Mouse (Mus musculus): ENCODE results near the gene 1110025L11Rik. TPM values are rescaled to one million over a fixed set of nuclear protein-coding genes. Genes with fewer than 3 reads are reported as not detected.
"Not testable (repeated sequence)": the region's sequence is repeated elsewhere in the genome, so short reads cannot be mapped to it uniquely, and the experiment has no call there.

The 1110025L11Rik gene
- polyA plus RNA-seq (2016; fragmentation: Nextera tagmentation; extraction: Ambion mirVana): not detected in 2 replicates

DNA sequence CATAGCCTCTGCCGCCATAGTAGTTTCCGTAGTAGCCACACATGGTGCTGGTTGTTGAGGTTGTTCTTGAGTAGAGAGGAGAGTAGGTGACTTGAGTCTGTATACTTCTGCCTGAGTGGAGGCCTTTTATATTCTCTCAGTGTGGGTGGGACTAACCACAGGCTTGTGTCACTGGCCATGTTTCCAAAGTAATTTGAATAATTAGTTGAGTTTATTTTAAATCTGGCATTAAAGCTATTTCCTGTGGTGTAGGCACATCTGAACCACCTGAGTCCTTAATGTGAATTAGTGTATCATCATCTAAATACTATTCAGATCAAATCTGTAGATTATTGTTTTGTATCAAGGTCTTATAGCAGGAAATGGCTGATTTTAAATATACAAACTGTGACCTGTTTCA lies at the start of gene 1110025L11Rik:
Gene 1110025L11Rik, minus strand, starts transcription at position 101 of the 400 bp plus-strand sequence.
- H3K4me1 ChIP-seq; H3K27me3 ChIP-seq (ENCODE audit: insufficient read depth, poor library complexity, severe bottlenecking); DNase-seq (ENCODE audit: low spot score); H3K36me3 ChIP-seq; H3K4me3 ChIP-seq; H3K27ac ChIP-seq; H3K9me3 ChIP-seq: not testable (repeated sequence)
- WGBS: no CpG with 5 or more reads among the region's 2 CpGs

DNA sequence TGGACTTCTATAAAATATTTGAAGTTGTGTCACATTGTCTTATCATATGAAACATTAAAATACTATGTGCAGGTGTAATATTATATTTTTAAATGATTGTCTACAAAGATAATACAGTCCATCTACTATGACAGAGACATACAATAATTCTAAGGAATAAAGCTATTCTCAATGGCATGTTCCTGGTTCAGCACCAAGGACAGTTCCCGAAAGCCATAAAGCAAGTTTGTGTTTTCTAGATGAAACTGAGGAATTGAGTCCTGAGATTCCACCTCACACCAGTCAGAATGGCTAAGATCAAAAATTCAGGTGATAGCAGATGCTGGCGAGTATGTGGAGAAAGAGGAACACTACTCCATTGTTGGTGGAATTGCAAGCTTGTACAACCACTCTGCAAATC lies 7.2 kb upstream of the 1110025L11Rik start:
- H3K4me3 ChIP-seq; H3K4me1 ChIP-seq; H3K27me3 ChIP-seq (ENCODE audit: insufficient read depth, poor library complexity, severe bottlenecking); H3K27ac ChIP-seq; H3K9me3 ChIP-seq; DNase-seq (ENCODE audit: low spot score); H3K36me3 ChIP-seq: not testable (repeated sequence)
- 59% methylated on average over 2 of the region's 2 CpGs for WGBS

DNA sequence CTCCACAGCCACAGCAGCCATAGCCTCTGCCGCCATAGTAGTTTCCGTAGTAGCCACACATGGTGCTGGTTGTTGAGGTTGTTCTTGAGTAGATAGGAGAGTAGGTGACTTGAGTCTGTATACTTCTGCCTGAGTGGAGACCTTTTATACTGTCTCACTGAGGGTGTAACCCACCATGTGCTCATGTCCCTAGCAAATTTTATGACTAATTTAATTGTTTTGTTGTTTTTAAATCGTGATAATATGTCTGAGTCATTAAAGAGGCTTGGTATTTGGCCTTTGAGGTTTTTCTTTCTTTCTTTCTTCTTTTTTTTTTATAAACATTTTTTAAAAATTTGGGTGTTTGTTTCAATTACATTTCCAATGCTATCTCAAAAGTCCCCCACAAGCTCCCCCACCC lies 16.0 kb downstream of the 1110025L11Rik start, which contains the start of gene Krtap6-5:
Gene Krtap6-5, minus strand, starts transcription at position 101 of the 400 bp plus-strand sequence.
- no peak for DNase-seq (ENCODE audit: low spot score)
- Histone ChIP-seq H3K9me3 (no peaks in the 10 kb centered on the region), H3K4me1 (no peaks in the 10 kb centered on the region), H3K4me3 (no peak within 1 kb of the TSS), H3K36me3 (no peaks in the 10 kb centered on the region), H3K27me3 (ENCODE audit: insufficient read depth, poor library complexity, severe bottlenecking) (no peaks in the 10 kb centered on the region), H3K27ac (no peak within 1 kb of the TSS)
- 80% methylated on average over 3 of the region's 3 CpGs for WGBS

GRCm38 (mm10) chr16:89041372-89041771 lies 22.4 kb downstream of the 1110025L11Rik start, which contains the start of gene Gm10228:
Gene Gm10228, minus strand, starts transcription at chr16:89041472.
- not testable (repeated sequence) for H3K27ac ChIP-seq; DNase-seq (ENCODE audit: low spot score); H3K4me1 ChIP-seq; H3K36me3 ChIP-seq; H3K27me3 ChIP-seq (ENCODE audit: insufficient read depth, poor library complexity, severe bottlenecking); H3K4me3 ChIP-seq; H3K9me3 ChIP-seq
- WGBS: 85% methylated on average over 2 of the region's 4 CpGs

- H3K27ac ChIP-seq; DNase-seq (ENCODE audit: low spot score): not testable (repeated sequence)
- 90% methylated on average over 3 of the region's 3 CpGs for WGBS
These were observed 32.4 kb downstream of the 1110025L11Rik start, which contains the start of gene Krtap6-1 for GRCm38 (mm10) chr16:89031399-89031798. Gene Krtap6-1, plus strand, starts transcription at chr16:89031699.

DNA sequence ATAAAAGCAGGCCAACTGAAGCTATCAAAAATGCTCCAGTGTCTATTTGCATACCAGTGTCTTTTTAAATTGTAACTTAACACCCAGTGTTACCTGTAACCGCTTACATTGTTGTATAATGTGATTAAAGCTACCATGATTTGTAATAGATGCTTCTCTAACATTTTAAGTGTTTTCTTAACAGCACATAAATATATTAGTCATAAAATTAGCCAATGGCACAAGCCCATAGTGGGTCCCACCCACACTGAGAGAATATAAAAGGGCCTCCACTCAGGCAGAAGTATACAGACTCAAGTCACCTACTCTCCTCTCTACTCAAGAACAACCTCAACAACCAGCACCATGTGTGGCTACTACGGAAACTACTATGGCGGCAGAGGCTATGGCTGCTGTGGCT lies 48.8 kb downstream of the 1110025L11Rik start, which contains the start of gene Gm10229:
Gene Gm10229, plus strand, starts transcription at position 301 of the 400 bp plus-strand sequence.
- not testable (repeated sequence) for H3K36me3 ChIP-seq; H3K9me3 ChIP-seq; DNase-seq (ENCODE audit: low spot score); H3K27ac ChIP-seq; H3K4me1 ChIP-seq; H3K27me3 ChIP-seq (ENCODE audit: insufficient read depth, poor library complexity, severe bottlenecking); H3K4me3 ChIP-seq
- WGBS: 88% methylated on average over 3 of the region's 3 CpGs

More at GRCm38 (mm10) chr16:89031399-89031798, 32.4 kb downstream of the 1110025L11Rik start, which contains the start of gene Krtap6-1:
- H3K4me3 ChIP-seq; H3K36me3 ChIP-seq; H3K27me3 ChIP-seq (ENCODE audit: insufficient read depth, poor library complexity, severe bottlenecking); H3K4me1 ChIP-seq; H3K9me3 ChIP-seq: not testable (repeated sequence)

DNA sequence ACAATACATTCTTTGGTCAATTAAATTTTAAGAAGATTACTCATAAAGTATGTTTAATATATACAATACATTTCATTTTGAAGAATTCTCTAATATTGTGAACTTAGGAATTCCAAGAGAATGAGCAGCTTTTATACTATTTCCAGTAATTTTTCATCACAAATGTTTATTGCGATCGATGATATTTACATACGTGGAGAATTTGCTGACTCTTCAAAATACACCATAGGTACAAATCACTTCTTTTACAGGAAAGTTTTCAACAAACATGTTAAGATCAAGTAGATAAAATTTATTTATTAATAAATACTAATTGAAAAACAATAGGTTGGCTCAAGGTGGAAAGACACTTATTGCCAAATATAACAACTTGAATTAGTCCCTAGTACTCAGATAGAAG lies 49.8 kb downstream of the 1110025L11Rik start:
- Histone ChIP-seq H3K27me3 (ENCODE audit: insufficient read depth, poor library complexity, severe bottlenecking) (no peaks in the 10 kb centered on the region), H3K27ac (no peak overlapping the region), H3K4me1 (no peaks in the 10 kb centered on the region), H3K36me3 (no peaks in the 10 kb centered on the region), H3K4me3 (no peak overlapping the region), H3K9me3 (no peaks in the 10 kb centered on the region)
- 96% methylated on average over 3 of the region's 3 CpGs for WGBS
- no peak for DNase-seq (ENCODE audit: low spot score)

Other genes with a start within 250 kb of the 1110025L11Rik start
- not detected in 2 replicates for gene Krtap15, start 243.8 kb downstream of the 1110025L11Rik start, polyA plus RNA-seq (2016; fragmentation: Nextera tagmentation; extraction: Ambion mirVana)
- not detected in 2 replicates for gene Krtap14, start 237.9 kb downstream of the 1110025L11Rik start, polyA plus RNA-seq (2016; fragmentation: Nextera tagmentation; extraction: Ambion mirVana)
- not detected in 2 replicates for gene Krtap19-1, start 194.6 kb downstream of the 1110025L11Rik start, polyA plus RNA-seq (2016; fragmentation: Nextera tagmentation; extraction: Ambion mirVana)
- not detected in 2 replicates for gene Krtap19-2, start 189.7 kb downstream of the 1110025L11Rik start, polyA plus RNA-seq (2016; fragmentation: Nextera tagmentation; extraction: Ambion mirVana)
- gene Krtap19-3, start 186.0 kb downstream of the 1110025L11Rik start, polyA plus RNA-seq (2016; fragmentation: Nextera tagmentation; extraction: Ambion mirVana): not detected in 2 replicates
- gene Krtap19-4, start 178.9 kb downstream of the 1110025L11Rik start, polyA plus RNA-seq (2016; fragmentation: Nextera tagmentation; extraction: Ambion mirVana): not detected in 2 replicates
- gene Krtap19-5, start 167.5 kb downstream of the 1110025L11Rik start, polyA plus RNA-seq (2016; fragmentation: Nextera tagmentation; extraction: Ambion mirVana): not detected in 2 replicates
- gene Krtap19-9b, start 131.7 kb downstream of the 1110025L11Rik start, polyA plus RNA-seq (2016; fragmentation: Nextera tagmentation; extraction: Ambion mirVana): not detected in 2 replicates
- gene Krtap16-3, start 101.1 kb downstream of the 1110025L11Rik start, polyA plus RNA-seq (2016; fragmentation: Nextera tagmentation; extraction: Ambion mirVana): not detected in 2 replicates
- gene Krtap22-2, start 53.2 kb downstream of the 1110025L11Rik start, polyA plus RNA-seq (2016; fragmentation: Nextera tagmentation; extraction: Ambion mirVana): not detected in 2 replicates
- gene Gm10229, start 48.7 kb downstream of the 1110025L11Rik start, polyA plus RNA-seq (2016; fragmentation: Nextera tagmentation; extraction: Ambion mirVana): not detected in 2 replicates
- gene Krtap6-1, start 32.3 kb downstream of the 1110025L11Rik start, polyA plus RNA-seq (2016; fragmentation: Nextera tagmentation; extraction: Ambion mirVana): not detected in 2 replicates
- not detected in 2 replicates for gene Gm10228, start 22.5 kb downstream of the 1110025L11Rik start, polyA plus RNA-seq (2016; fragmentation: Nextera tagmentation; extraction: Ambion mirVana)
- not detected in 2 replicates for gene Krtap6-5, start 16.1 kb downstream of the 1110025L11Rik start, polyA plus RNA-seq (2016; fragmentation: Nextera tagmentation; extraction: Ambion mirVana)
- not detected in 2 replicates for gene Krtap6-3, start 20.0 kb upstream of the 1110025L11Rik start, polyA plus RNA-seq (2016; fragmentation: Nextera tagmentation; extraction: Ambion mirVana)
- gene Gm6358, start 76.8 kb upstream of the 1110025L11Rik start, polyA plus RNA-seq (2016; fragmentation: Nextera tagmentation; extraction: Ambion mirVana): not detected in 2 replicates
- not detected in 2 replicates for gene Gm10061, start 87.1 kb upstream of the 1110025L11Rik start, polyA plus RNA-seq (2016; fragmentation: Nextera tagmentation; extraction: Ambion mirVana)
- gene Gm9789, start 94.0 kb upstream of the 1110025L11Rik start, polyA plus RNA-seq (2016; fragmentation: Nextera tagmentation; extraction: Ambion mirVana): not detected in 2 replicates
- gene Gm7735, start 105.5 kb upstream of the 1110025L11Rik start, polyA plus RNA-seq (2016; fragmentation: Nextera tagmentation; extraction: Ambion mirVana): not detected in 2 replicates
- not detected in 2 replicates for gene 1110057P08Rik, start 110.7 kb upstream of the 1110025L11Rik start, polyA plus RNA-seq (2016; fragmentation: Nextera tagmentation; extraction: Ambion mirVana)
- gene Krtap20-2, start 141.9 kb upstream of the 1110025L11Rik start, polyA plus RNA-seq (2016; fragmentation: Nextera tagmentation; extraction: Ambion mirVana): not detected in 2 replicates